Comparison of ENCODE assay signal across 8 mouse cellular contexts in the genomic region with DNA sequence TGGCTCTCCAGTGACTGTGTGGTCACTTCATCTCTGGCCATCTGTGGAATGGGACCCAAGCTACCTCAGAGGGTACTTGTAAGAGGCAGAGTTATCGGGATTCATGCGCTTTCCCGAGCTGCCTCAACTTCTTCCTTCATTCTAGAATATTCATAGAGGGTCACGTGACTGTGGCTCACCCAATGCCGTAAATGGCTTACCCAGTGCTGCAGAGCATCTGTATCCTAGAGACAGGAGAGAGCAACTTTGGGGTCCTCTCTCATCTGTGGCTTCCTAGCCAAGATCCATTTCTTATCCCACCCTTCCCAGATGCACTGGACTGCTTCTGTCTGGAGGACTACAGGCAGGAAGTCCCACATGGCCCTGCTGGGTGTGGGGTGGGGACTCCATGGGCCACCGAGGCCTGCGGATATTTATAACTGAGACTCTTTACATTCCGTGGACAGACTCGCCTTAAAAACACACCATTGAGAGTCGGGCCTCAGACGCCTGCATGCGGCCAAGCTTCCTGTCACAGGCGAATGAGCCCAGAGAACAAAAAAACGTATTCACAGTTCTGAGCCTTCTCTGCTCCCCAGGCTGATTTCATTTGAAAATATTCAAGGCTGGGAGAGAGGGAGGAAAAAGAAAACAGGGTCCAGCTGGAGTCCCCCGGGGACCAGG.
DNase-seq lines count a peak whose midpoint lies in the region; ATAC-seq and TF ChIP-seq lines count a peak whose summit lies in the region.

No protein-coding gene starts in this region.

- no peak for TF ChIP-seq POLR2A in small intestine, adult 2 months (IDR thresholded peaks at IDR 0.05; ENCODE audit: low read depth, low read length)

- ATAC-seq in forebrain, embryonic 15.5 days (replicated peaks): peak; percentile 42
- no peak for ATAC-seq in limb, embryonic 12.5 days (ENCODE audit: insufficient number of reproducible peaks, insufficient read depth, low FRiP score, low TSS enrichment, low read depth)
- no peak for ATAC-seq in frontal cortex, adult (ENCODE audit: low TSS enrichment)

- no peak overlapping the region for H3K4me2 ChIP-seq in forebrain, embryonic 15.5 days (replicated peaks)
- no peak overlapping the region for H3K4me2 ChIP-seq in limb, embryonic 12.5 days

- no peaks in the 10 kb centered on the region for H3K27me3 ChIP-seq in forebrain, embryonic 15.5 days
- no peaks in the 10 kb centered on the region for H3K27me3 ChIP-seq in limb, embryonic 12.5 days
- no peaks in the 10 kb centered on the region for H3K27me3 ChIP-seq in small intestine, adult 2 months (ENCODE audit: control insufficient read depth, insufficient read depth, low read length)

- peaks cover 24% of the 10 kb centered on the region for H3K4me1 ChIP-seq in forebrain, embryonic 15.5 days
- H3K4me1 ChIP-seq in limb, embryonic 12.5 days (replicated peaks): peaks cover 87% of the 10 kb centered on the region
- peaks cover 41% of the 10 kb centered on the region for H3K4me1 ChIP-seq in small intestine, adult 2 months (ENCODE audit: control insufficient read depth, insufficient read depth, insufficient read length, low read length)

- H3K9me3 ChIP-seq in forebrain, embryonic 15.5 days: no peaks in the 10 kb centered on the region
- no peaks in the 10 kb centered on the region for H3K9me3 ChIP-seq in limb, embryonic 12.5 days

- no peaks in the 10 kb centered on the region for H3K36me3 ChIP-seq in forebrain, embryonic 15.5 days
- H3K36me3 ChIP-seq in limb, embryonic 12.5 days: no peaks in the 10 kb centered on the region
- H3K36me3 ChIP-seq in small intestine, adult 2 months (ENCODE audit: control insufficient read depth, insufficient read depth, low read length): no peaks in the 10 kb centered on the region

- DNase-seq in right cerebral cortex, postnatal 4 days: peak; percentile 13
- no peak for DNase-seq in right cerebral cortex, adult 18-20 months
- DNase-seq in retina, embryonic 14.5 days (ENCODE audit: low spot score): no peak
- DNase-seq in gastrocnemius, adult 18-20 months (ENCODE audit: low spot score): no peak

- H3K4me3 ChIP-seq in forebrain, embryonic 15.5 days: no peak overlapping the region
- no peak overlapping the region for H3K4me3 ChIP-seq in limb, embryonic 12.5 days (replicated peaks)
- H3K4me3 ChIP-seq in small intestine, adult 2 months (ENCODE audit: low read depth, low read length): no peak overlapping the region

- WGBS in forebrain, embryonic 15.5 days: 49% methylated on average over 15 of the region's 15 CpGs
- 39% methylated on average over 15 of the region's 15 CpGs for WGBS in limb, embryonic 12.5 days
- 79% methylated on average over 15 of the region's 15 CpGs for WGBS in small intestine, adult 2 months

- H3K9ac ChIP-seq in forebrain, embryonic 15.5 days (replicated peaks): no peak overlapping the region
- no peak overlapping the region for H3K9ac ChIP-seq in limb, embryonic 12.5 days (replicated peaks)

- no peak for TF ChIP-seq CTCF in small intestine, adult 2 months (IDR thresholded peaks at IDR 0.05; ENCODE audit: extremely low read depth, insufficient read length, insufficient replicate concordance, low read depth, low read length)

- H3K27ac ChIP-seq in forebrain, embryonic 15.5 days (replicated peaks): peak overlapping the region; percentile 64
- H3K27ac ChIP-seq in limb, embryonic 12.5 days: peak overlapping the region; percentile 95
- peak overlapping the region; percentile 30; the same call in 1 of the 2 replicates for H3K27ac ChIP-seq in small intestine, adult 2 months (ENCODE audit: insufficient read depth, low read depth, low read length)

Comparison
In these comparisons a context has a peak if more than half of its experiments do, and no peak if none do; other contexts are left out.
1. H3K27ac ChIP-seq: peak in every context shown above with its lines; median percentile 95 in limb, embryonic 12.5 days; 64 in forebrain, embryonic 15.5 days; 30 in small intestine, adult 2 months.